Mouse (Mus musculus): Measurements from ENCODE around the gene Glis1.

Gene Glis1

DNA sequence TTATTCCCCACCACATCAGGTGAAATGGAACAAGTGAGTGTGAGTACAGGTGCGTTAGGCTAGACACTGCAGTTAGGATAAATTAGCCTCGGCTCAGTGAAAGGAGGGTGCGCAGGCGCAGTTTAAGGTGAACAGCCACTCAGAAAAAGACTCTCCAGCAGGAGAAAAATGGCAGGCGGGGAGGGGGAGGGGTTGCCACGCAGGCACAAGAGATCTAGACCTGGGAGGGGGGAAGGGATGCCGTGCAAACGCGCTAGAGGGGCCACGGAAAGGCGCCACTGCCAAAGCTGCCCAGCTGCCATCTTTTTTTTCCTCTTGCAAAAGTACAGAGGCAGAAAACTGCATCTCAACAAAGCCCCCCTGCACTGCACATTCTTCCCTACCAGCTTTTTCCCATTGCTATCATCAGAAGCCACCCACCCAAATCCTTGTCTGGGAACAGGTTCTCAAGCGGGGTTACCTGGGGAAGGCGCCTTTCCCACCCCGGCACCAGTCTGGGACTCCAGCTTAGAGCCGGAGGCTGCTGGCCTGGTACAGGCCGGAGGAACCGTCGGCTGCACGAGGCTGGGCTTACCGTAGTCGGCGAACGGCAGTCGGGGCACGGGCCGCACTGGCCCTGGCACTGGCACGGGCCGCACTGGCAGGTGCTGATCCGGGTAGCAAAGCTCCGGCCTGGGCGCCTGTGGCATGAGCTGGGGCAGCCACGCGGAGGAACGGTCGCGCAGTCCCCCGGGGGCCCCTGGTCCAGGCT, 248.8 kb downstream of the Glis1 start:
- no peak for DNase-seq (ENCODE audit: low read depth, low spot score)

DNA sequence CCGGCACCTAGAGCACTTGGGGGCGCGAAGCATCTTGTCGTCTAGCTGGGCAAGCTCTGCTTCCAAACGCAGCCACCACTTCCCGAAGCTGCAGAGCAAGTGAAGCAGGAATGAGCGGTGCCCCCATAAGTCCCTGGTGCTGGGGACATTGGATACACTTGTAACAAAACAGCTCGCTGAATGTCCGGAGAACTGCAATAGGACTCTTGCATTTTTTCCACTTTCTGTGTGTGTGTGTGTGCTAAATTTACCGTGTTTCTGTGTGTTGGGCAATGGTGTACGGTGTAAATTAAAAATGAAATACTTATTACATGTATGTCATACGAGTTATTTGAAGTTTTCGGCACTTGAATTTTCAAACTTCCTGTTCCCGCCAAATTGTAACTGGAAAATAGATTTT, 249.7 kb downstream of the Glis1 start, which contains the start of gene Dmrtb1:
Gene Dmrtb1, minus strand, starts transcription at position 101 of the 400 bp plus-strand sequence.
- DNase-seq (ENCODE audit: low read depth, low spot score): no peak
